Mouse (Mus musculus): ENCODE data around the gene Rbm38.

DNA sequence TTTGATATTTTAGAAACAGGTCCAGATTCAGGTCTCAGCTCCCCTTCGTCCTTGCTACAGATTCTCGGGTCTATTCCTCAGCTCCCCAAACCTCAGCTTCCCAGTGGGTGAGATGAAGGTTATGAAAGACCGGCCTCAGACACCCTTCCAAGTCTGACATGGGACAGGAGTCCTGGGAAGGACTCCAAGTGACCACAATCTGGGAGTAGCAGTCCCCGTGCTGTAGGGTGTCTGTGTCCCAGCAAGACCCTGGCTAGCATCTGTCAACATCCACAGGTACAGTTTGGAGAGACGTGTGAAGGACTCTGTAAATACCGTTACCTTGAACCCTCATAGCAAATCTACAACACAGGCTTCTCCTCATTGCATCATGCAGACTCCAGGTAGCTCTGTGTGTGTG lies 45.1 kb upstream of the Rbm38 start:
- TF ChIP-seq CTCF (conservative IDR thresholded peaks at IDR 0.05 in 1 of 2, IDR thresholded peaks at IDR 0.05 in 1 of 2; ENCODE audit: low read depth in 2 of 2, low read length in 2 of 2) (no peak), MYC (IDR thresholded peaks at IDR 0.05; ENCODE audit: low read depth, low read length) (no peak), E2F4 (IDR thresholded peaks at IDR 0.05; ENCODE audit: insufficient replicate concordance, low read depth, low read length) (no peak), MAFK (IDR thresholded peaks at IDR 0.05; ENCODE audit: insufficient replicate concordance, low read length) (no peak), ELF1 (IDR thresholded peaks at IDR 0.05; ENCODE audit: low read depth, low read length) (no peak), POLR2A (IDR thresholded peaks at IDR 0.05; ENCODE audit: low read depth, low read length) (no peak), MXI1 (IDR thresholded peaks at IDR 0.05; ENCODE audit: low read depth, low read length) (no peak), GABPA (IDR thresholded peaks at IDR 0.05; ENCODE audit: insufficient replicate concordance, low read depth, low read length) (no peak), PAX5 (IDR thresholded peaks at IDR 0.05; ENCODE audit: low read length) (no peak), RCOR1 (conservative IDR thresholded peaks at IDR 0.05; ENCODE audit: low read depth, low read length) (no peak), JUND (conservative IDR thresholded peaks at IDR 0.05; ENCODE audit: low read depth, low read length) (no peak)
